Mouse (Mus musculus) CH12.LX (cell line): ENCODE measurements at regions not wholly inside any gene's neighbourhood (a gene's known extent, or its start where the extent isn't known, plus 50 kb on each side); places are given as distances from the start of the nearest gene placed in this dataset.

Experiments used
- DNase-seq: peaks from one replicate; pipeline ENCODE4 v3.0.0-alpha.2; 2013; ENCODE audit errors: extremely low read depth
- H3K27ac ChIP-seq: 2 replicates; pipeline ENCODE4 v1.5.1; 2012; ENCODE audit warnings: low read depth, mild to moderate bottlenecking, control low read depth, moderate library complexity; ENCODE audit not compliant: insufficient read depth
- H3K27me3 ChIP-seq: replicated peaks from 2 replicates; pipeline ENCODE3; 2012; ENCODE audit warnings: inconsistent platforms
- H3K36me3 ChIP-seq, 2 experiments: replicated peaks in 1 of 2; 2 replicates each; pipeline versions ENCODE3 to v1.6.1; 2012; ENCODE audit warnings: inconsistent platforms in 1 of 2, low read length in 1 of 2, mild to moderate bottlenecking in 1 of 2, mixed read lengths in 1 of 2, moderate library complexity in 1 of 2; ENCODE audit not compliant: control insufficient read depth in 1 of 2, insufficient read depth in 1 of 2
- H3K4me1 ChIP-seq, 2 experiments: 2 replicates each; pipeline ENCODE4 v1.6.1; 2012; ENCODE audit warnings: inconsistent platforms in 1 of 2, moderate library complexity in 1 of 2; ENCODE audit not compliant: insufficient read depth in 2 of 2, control insufficient read depth in 1 of 2
- H3K4me2 ChIP-seq: 2 replicates; pipeline ENCODE4 v1.6.1; 2012; ENCODE audit warnings: low read depth, mild to moderate bottlenecking, control low read depth; ENCODE audit not compliant: poor library complexity, insufficient read depth, severe bottlenecking
- H3K4me3 ChIP-seq, 3 experiments: fragments of 150-350 bp in 1 of 3; sonication (generic) in 1 of 3; replicated peaks in 1 of 3; 2 replicates each; pipeline versions ENCODE3 to v1.5.1; 2011 to 2012; ENCODE audit warnings: low read depth in 2 of 3, low read length in 2 of 3, mild to moderate bottlenecking in 2 of 3, moderate library complexity in 2 of 3, control low read depth in 1 of 3, improper control_type of control experiment in 1 of 3, inconsistent platforms in 1 of 3, mixed read lengths in 1 of 3; ENCODE audit not compliant: poor library complexity in 1 of 3
- H3K79me2 ChIP-seq: replicated peaks from 2 replicates; pipeline ENCODE4 v1.6.1; 2012; ENCODE audit warnings: mild to moderate bottlenecking, moderate library complexity; ENCODE audit not compliant: control insufficient read depth, poor library complexity, insufficient read depth, severe bottlenecking; ENCODE audit errors: extremely low read depth
- H3K9ac ChIP-seq: 2 replicates; pipeline ENCODE4 v1.6.1; 2012; ENCODE audit warnings: low read depth, mild to moderate bottlenecking, control low read depth, moderate library complexity; ENCODE audit not compliant: insufficient read depth
- H3K9me3 ChIP-seq: replicated peaks from 2 replicates; pipeline ENCODE3; 2012; ENCODE audit warnings: low read length, inconsistent platforms, mixed read lengths
- CTCF ChIP-seq, 2 experiments: IDR thresholded peaks in 1 of 2; conservative IDR thresholded peaks in 1 of 2; 2 replicates each; pipeline ENCODE4 v1.5.1; 2011 to 2012; ENCODE audit warnings: low read depth in 2 of 2, low read length in 2 of 2, improper control_type of control experiment in 1 of 2, inconsistent platforms in 1 of 2, mild to moderate bottlenecking in 1 of 2, moderate library complexity in 1 of 2
- KAT2A ChIP-seq: IDR thresholded peaks from 2 replicates; pipeline ENCODE4 v1.6.1; 2012; ENCODE audit warnings: low read length, improper control_type of control experiment, inconsistent platforms; ENCODE audit not compliant: insufficient replicate concordance
- MAX ChIP-seq: IDR thresholded peaks from 2 replicates; pipeline ENCODE4 v1.6.1; 2011; ENCODE audit warnings: low read length, improper control_type of control experiment
- MXI1 ChIP-seq: IDR thresholded peaks from 2 replicates; pipeline ENCODE4 v1.6.1; 2011; ENCODE audit warnings: mild to moderate bottlenecking, low read depth, low read length, improper control_type of control experiment
- NELFE ChIP-seq: IDR thresholded peaks from 2 replicates; pipeline ENCODE4 v1.6.1; 2011; ENCODE audit warnings: low read depth, low read length, improper control_type of control experiment
- RAD21 ChIP-seq: IDR thresholded peaks from 2 replicates; pipeline ENCODE4 v1.6.1; 2011; ENCODE audit warnings: low read depth, mild to moderate bottlenecking, low read length, improper control_type of control experiment, moderate library complexity
- RCOR1 ChIP-seq: conservative IDR thresholded peaks from 2 replicates; pipeline ENCODE4 v1.6.1; 2012; ENCODE audit warnings: low read depth, mild to moderate bottlenecking, inconsistent platforms, low read length, improper control_type of control experiment
- SMC3 ChIP-seq: IDR thresholded peaks from 2 replicates; pipeline ENCODE4 v1.6.1; 2011; ENCODE audit warnings: low read depth, low read length, improper control_type of control experiment
- dilution Hi-C: fragments of 300-500 bp; cut with MboI; formaldehyde crosslinking; loops from 2 replicates; pipeline ENCODE4 v1.14.3; 2020; ENCODE audit warnings: low sequenced_read_pairs; ENCODE audit not compliant: extremely low pct_unique_long_range_greater_than_20kb, extremely low pct_ligation_motif_present
- in situ Hi-C: fragments of 300-500 bp; cut with MboI; formaldehyde crosslinking; loops from 3 replicates; pipeline ENCODE4 v1.14.3; 2019; ENCODE audit warnings: low sequenced_read_pairs, low pct_ligation_motif_present, low pct_unique_long_range_greater_than_20kb, mixed read lengths

DNA sequence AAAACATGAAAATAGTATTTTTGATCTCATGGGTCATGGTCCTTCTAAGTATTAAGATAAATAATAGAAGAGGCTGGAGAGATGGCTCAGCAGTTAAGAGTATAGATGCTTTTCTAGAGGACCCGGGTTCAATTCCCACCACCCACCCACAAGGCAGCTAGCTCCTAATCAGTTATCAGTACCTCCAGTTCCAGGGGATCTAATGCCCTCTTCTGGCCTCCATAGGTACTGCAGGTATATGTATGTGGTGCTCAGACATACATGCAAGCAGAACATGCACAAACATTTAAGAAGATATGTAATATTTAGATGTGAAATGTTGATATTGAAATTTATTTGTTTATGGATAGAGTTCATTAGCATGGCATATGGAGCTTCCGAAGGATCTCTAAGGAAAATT lies 56.8 kb upstream of the Prok2 start:
- in situ Hi-C loops (loop anchor here (25.0 kb wide), 1 partner anchor 121 kb away; the partner anchor contains the start of genes Eif4e3 and Gm20696), dilution Hi-C loops (no loop called here)
- no peaks in the 10 kb centered on the region for H3K27me3 ChIP-seq
- no peak overlapping the region for H3K4me3 ChIP-seq
- H3K79me2 ChIP-seq = no peaks in the 10 kb centered on the region
- DNase-seq = peak; percentile 49
- peaks cover 0 to 20% of the 10 kb centered on the region in 2 experiments; a peak in 3 of 4 replicates for H3K4me1 ChIP-seq
- no peak overlapping the region for H3K27ac ChIP-seq
- H3K36me3 ChIP-seq = no peaks in the 10 kb centered on the region
- H3K4me2 ChIP-seq = no peak overlapping the region
- H3K9me3 ChIP-seq = no peaks in the 10 kb centered on the region
- TF ChIP-seq KAT2A (no peak), NELFE (no peak), SMC3 (peak; percentile 56), MAX (no peak), RCOR1 (no peak), MXI1 (no peak), CTCF (conservative IDR thresholded peaks at IDR 0.05 in 1 of 2, IDR thresholded peaks at IDR 0.05 in 1 of 2; ENCODE audit: low read depth in 2 of 2, low read length in 2 of 2) (peak; percentile 42 to 68; a peak in 3 of 4 replicates), RAD21 (peak; percentile 62)
- H3K9ac ChIP-seq = no peak overlapping the region
